ENCODE assay signal across 8 mouse cellular contexts in the genomic region with DNA sequence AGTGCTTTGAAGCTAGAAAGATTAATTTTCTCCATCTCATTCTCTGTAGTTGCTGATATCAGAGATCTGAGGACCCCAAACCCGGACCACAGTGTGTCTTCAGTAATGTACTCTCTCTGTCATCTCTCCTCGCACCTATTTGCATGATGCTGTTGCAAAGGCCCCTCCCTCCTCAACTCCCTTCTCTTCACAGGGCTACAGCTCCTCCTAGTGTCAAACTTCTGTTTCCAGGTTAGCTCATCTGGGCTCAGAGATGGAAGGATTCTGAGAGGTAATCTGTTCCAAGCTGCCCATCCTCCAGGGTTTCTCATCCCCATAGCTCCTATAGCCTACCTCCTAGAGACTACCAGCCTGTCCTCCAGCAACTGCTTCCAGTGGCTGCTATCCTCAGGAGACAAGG. TPM values are rescaled to one million over a fixed set of nuclear protein-coding genes. Genes with fewer than 3 reads are reported as not detected.
A peak's percentile ranks its signal among the peaks of the same experiment; 100 is the strongest.
DNase-seq lines count a peak whose midpoint lies in the region; ATAC-seq and TF ChIP-seq lines count a peak whose summit lies in the region.

No protein-coding gene starts in this region.

- TF ChIP-seq POLR2A in heart, adult 2 months (IDR thresholded peaks at IDR 0.05; ENCODE audit: insufficient read depth, low read depth, low read length), result no peak

- H3K4me2 ChIP-seq in heart, embryonic 11.5 days, result no peak overlapping the region

- no peak overlapping the region for H3K9ac ChIP-seq in heart, adult 2 months (ENCODE audit: low read depth, low read length)
- no peak overlapping the region for H3K9ac ChIP-seq in heart, embryonic 11.5 days (ENCODE audit: low read depth, low read length)

- H3K27me3 ChIP-seq in heart, adult 2 months (ENCODE audit: control insufficient read depth, insufficient read depth, low read length), result no peaks in the 10 kb centered on the region
- H3K27me3 ChIP-seq in heart, embryonic 11.5 days (ENCODE audit: control insufficient read depth, insufficient read depth, low read length), result no peaks in the 10 kb centered on the region

- DNase-seq in heart, adult 2 months, result no peak
- DNase-seq in A20 (ENCODE audit: low read depth, low spot score), result peak; percentile 80
- DNase-seq in ZHBTc4 (ENCODE audit: low read depth, low spot score), result peak; percentile 50
- DNase-seq in frontal cortex, postnatal 25 days (ENCODE audit: low spot score in 2 of 2), result peak; percentile 3 to 19
- peak; percentile 16 for DNase-seq in left cerebral cortex, postnatal 4 days
- DNase-seq in yolk sac, embryonic 10.5 days (ENCODE audit: low spot score), result no peak

- TF ChIP-seq EP300 in heart, adult 2 months (IDR thresholded peaks at IDR 0.05; ENCODE audit: insufficient read depth, low read depth, low read length), result no peak

- H3K27ac ChIP-seq in heart, adult 2 months, result no peak overlapping the region
- no peak overlapping the region for H3K27ac ChIP-seq in heart, embryonic 11.5 days (ENCODE audit: low read depth, low read length)

- ATAC-seq in heart, embryonic 11.5 days (replicated peaks; ENCODE audit: insufficient number of reproducible peaks, low FRiP score, low TSS enrichment), result no peak
- ATAC-seq in megakaryocyte, adult 5-6 weeks (ENCODE audit: poor library complexity, severe bottlenecking), result no peak

- no peaks in the 10 kb centered on the region for H3K36me3 ChIP-seq in heart, adult 2 months (ENCODE audit: control insufficient read depth, insufficient read depth, low read length)
- H3K36me3 ChIP-seq in heart, embryonic 11.5 days (ENCODE audit: control insufficient read depth, insufficient read depth, low read length), result no peaks in the 10 kb centered on the region

- TF ChIP-seq CTCF in heart, adult 2 months (IDR thresholded peaks at IDR 0.05), result peak; percentile 67

- no peaks in the 10 kb centered on the region for H3K79me2 ChIP-seq in heart, adult 2 months (replicated peaks; ENCODE audit: control insufficient read depth, insufficient read depth, low read length)

- 18% methylated on average over 2 of the region's 2 CpGs for WGBS in heart, adult 2 months
- WGBS in heart, embryonic 11.5 days (ENCODE audit: insufficient replicate concordance), result 16% methylated on average over 2 of the region's 2 CpGs

- H3K4me3 ChIP-seq in heart, adult 2 months, result no peak overlapping the region
- H3K4me3 ChIP-seq in heart, embryonic 11.5 days (ENCODE audit: low read depth, low read length), result no peak overlapping the region

- H3K4me1 ChIP-seq in heart, adult 2 months (ENCODE audit: control insufficient read depth, insufficient read depth, low read length), result no peaks in the 10 kb centered on the region
- H3K4me1 ChIP-seq in heart, embryonic 11.5 days (ENCODE audit: control insufficient read depth, insufficient read depth, low read length), result no peaks in the 10 kb centered on the region

- intact Hi-C loops in heart, adult 2 months (cut with DNase I), result loop anchor here (5.0 to 10.0 kb wide), 2 partner anchors 496 to 721 kb away; no protein-coding TSS in a partner anchor
- intact Hi-C loops in left cerebral cortex, postnatal 4 days (cut with DNase I), result no loop called here

- no peaks in the 10 kb centered on the region for H3K9me3 ChIP-seq in heart, embryonic 11.5 days (replicated peaks; ENCODE audit: control insufficient read depth, low read length)

RNA-seq across cellular contexts. Expression of a gene that starts 42.3 kb away (rescaled TPM):
- under 1 TPM; 0.45 to 0.57 TPM for total RNA-seq in heart, adult 2 months (2021)
- 0.06 and 0.66 TPM in 2 replicates for polyA plus RNA-seq in heart, adult 2 months (2012; rRNA removed)
- polyA plus RNA-seq in heart, embryonic 11.5 days (2014; fragmentation: Nextera tagmentation; extraction: Ambion mirVana), result 0.10 and 0.36 TPM in 2 replicates
- 1 to 10 TPM in 1 of 2 experiments, under 1 TPM in 1; 0.87 to 1.5 TPM for total RNA-seq in left cerebral cortex, postnatal 4 days (2021)
- 12.4 and 15.5 TPM in 2 replicates for total RNA-seq in megakaryocyte, adult 5-6 weeks (2015)
- 13.0 and 16.7 TPM in 2 replicates for total RNA-seq in megakaryocyte, adult 5-6 weeks (2017)

Comparison
In these comparisons a context has a peak if more than half of its experiments do, and no peak if none do; other contexts are left out.
1. DNase-seq: peak in A20 (single experiment), ZHBTc4 (single experiment), frontal cortex, postnatal 25 days (2 of 2) and left cerebral cortex, postnatal 4 days (single experiment); none in heart, adult 2 months (0 of 2) and yolk sac, embryonic 10.5 days (single experiment).
2. RNA of a gene that starts 42.3 kb away (total RNA-seq): 12.4 to 16.7 TPM in megakaryocyte, adult 5-6 weeks; 0.87 to 1.5 TPM in left cerebral cortex, postnatal 4 days and 0.45 to 0.57 TPM in heart, adult 2 months; every median in the first group is over 4 times any median in the second.